Mouse (Mus musculus): Measurements from ENCODE around the gene Haus4.

DNA sequence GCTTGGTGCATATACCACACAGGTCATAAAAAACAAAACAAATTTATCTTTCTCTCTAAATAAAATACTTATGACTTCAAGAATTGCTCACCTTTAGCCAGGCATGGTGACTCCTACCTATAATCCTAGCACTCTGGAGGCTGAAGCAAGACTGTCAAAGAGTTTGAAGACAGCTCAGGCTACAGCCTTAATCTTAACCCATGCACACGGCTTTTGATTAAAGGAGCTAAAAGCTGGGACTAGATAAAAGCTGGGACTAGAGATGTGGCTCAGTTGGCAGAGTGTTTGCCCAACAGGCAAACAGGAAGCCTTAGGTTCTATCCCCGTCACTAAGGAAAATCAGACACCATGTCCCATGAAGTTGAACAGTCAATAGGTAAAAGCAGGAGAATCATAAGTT, 51.3 kb downstream of the Haus4 start:
- TF ChIP-seq CTCF (IDR thresholded peaks at IDR 0.05) (no peak), EP300 (IDR thresholded peaks at IDR 0.05; ENCODE audit: insufficient read depth, low read depth, low read length) (no peak), POLR2A (IDR thresholded peaks at IDR 0.05; ENCODE audit: insufficient read depth, low read depth, low read length) (no peak)

Measured in heart, adult 2 months (tissue).